Mouse (Mus musculus): ENCODE results near the gene Gm973.

Gene Gm973

DNA sequence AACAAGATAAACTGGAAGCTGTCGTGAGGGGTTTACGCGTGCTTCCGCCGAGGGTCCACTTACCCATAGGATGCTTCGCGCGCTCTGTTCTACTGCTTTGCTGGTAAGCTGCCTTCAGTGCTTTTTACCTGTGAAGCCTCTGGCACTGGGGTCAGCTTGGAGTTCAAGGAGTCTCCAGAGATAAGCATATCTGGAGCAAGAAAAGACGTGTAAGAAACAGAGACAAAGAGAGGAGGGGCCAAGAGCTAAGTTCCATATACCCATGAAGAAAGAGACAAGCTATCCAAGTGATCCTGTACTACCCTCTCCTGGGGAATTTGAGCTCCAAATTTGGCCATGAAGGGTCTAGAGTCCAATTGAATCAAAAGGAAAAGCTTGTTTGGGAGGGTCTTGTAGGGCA is 24.5 kb upstream of the Gm973 start:
- DNase-seq (ENCODE audit: extremely low read depth, insufficient read length, low spot score) = no peak

DNA sequence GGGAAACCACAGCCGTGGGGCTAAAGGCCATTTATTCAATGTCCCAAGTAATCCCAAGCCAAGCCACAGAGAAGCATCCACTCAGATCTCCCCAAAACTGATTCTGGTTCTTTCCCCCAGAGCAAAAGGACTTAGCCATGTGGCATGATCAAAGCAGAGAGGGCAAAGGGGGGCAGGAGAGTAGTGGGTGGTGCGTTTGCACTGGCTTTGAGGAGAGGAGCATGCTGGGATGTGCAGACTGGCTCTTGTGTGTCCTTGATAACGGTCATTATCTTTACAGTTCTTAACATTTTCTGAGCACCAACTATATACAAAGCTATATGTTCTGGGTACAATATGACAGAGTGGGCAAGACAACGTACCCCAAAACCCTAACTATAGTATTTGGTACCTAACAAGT is 23.6 kb upstream of the Gm973 start:
- no peak for DNase-seq (ENCODE audit: extremely low read depth, insufficient read length, low spot score)

DNA sequence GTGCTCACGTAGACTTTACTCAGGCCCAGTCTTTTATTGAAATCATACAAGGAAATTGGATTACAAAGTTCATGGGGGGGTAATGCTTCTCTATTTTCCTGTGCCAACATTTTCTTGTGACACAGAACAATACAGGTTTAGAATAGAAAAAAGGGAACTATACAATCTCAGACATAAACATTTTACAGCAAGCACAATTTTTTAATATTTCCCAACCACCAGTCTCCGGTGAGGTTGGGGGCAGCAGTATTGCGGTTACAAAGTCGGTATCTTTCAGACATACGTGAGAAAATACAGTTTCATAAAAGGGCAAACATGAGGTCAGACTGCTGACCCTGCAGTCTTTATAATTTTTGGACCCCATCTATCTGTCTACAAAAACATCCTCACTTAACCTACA is 20.1 kb upstream of the Gm973 start:
- DNase-seq (ENCODE audit: extremely low read depth, insufficient read length, low spot score) = no peak

DNA sequence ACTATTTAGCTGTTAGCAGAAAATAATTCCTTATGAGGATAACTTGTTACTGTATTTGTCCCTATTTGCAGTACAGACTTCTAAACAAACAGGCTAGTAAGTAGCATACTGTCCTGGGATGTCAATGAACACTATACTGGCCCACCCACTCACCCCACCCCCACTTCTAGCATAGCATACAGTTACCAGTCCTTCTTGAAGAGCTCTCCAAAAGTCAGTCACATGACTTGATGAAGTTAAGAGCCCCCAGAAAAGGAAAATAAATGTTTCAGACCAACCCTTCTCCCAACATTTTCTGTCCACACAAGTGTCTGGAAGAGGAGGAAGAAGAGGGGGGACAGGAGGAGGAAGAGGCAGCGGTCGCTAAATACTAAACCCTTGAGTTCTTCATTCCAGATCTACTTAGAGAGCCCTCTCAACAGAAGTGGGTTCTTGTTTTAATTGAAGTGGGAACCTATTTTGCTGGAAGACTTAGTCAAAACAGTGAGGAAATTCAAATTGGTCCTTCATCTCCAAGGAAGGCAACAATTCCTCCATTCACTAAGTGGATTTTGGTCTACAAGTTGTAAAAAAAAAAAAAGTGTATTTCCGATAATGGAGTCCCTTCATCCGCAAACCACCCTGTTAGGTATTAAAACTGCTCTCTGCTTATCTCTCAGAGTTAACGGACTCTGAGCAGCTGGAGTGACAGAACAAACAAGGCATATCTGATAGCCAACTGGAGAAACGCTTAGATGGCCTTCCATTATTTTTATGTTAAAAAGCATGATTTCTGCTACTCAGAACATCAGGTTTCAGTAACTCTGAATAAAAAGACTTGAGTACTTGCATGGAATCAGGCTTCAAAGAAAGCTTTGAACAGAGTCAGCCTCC is 18.1 kb upstream of the Gm973 start:
- no peak for DNase-seq (ENCODE audit: extremely low read depth, insufficient read length, low spot score)

DNA sequence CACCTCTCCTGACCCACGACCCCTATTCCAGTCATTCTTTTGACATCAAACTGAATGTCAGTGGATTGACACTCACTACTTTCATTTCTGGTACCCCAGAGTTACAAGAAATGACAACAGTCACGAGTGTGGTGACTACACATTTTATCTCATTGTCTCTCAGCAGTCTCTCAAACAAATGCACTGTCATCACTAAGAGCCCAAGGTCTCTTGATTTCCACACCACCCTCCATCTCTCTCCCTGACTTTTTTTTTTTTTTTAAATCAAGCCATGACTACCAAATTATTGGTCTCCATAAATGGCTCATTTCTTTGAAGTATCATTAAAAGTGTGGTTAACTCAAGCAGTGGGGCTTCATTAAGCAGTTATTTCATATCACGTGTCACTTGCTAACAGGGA is 16.7 kb upstream of the Gm973 start:
- DNase-seq (ENCODE audit: extremely low read depth, insufficient read length, low spot score) = no peak

DNA sequence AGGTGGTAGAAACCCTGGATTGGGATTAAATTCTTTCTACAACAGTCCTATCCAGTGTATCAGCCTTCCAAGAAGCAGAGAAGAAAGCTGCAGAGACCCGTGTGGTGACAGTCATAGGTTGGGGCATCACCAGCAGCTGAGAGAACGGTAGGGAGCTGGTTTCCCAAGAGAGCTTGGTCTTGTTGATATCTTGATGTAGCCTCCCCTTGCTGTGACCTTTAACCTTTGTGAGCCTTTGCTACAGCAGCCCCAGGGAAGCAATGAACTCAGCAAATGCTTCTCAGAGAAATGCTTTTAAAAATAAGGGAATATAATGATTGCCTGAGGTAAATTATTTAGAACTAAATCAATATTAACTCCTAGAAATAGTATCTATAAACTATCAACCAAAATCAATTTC is 13.7 kb upstream of the Gm973 start:
- no peak for DNase-seq (ENCODE audit: extremely low read depth, insufficient read length, low spot score)

DNA sequence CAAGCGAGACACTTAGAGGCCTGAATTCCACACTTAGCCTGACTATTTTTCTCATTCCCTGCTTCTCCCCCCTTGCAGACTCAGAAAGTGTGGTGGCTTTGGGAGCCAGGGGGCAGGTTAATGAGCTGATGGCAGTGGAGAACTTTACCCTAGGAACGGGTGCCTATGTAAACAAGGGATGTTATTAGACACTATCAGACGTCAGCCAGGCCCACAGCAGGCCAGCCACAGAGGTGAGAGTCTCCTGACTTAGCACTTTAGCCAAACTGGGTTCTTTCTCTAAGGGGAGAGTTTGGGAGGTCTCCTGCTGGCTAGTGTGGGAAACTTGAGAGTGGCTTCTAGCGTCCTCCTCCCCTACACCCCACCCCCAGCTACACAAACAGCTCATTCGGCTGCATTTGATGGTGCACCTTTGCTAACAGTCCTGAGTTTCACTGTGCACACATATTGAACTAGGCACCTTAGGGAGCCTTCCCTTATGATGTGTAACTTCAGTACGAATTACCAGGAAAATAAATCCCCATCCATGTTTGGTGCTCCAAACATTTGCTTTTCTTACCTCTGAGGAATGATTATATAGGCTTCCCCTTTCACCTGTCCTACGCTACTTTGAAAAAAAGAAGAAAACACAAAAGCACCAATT is 12.3 kb upstream of the Gm973 start:
- no peak for DNase-seq (ENCODE audit: extremely low read depth, insufficient read length, low spot score)

DNA sequence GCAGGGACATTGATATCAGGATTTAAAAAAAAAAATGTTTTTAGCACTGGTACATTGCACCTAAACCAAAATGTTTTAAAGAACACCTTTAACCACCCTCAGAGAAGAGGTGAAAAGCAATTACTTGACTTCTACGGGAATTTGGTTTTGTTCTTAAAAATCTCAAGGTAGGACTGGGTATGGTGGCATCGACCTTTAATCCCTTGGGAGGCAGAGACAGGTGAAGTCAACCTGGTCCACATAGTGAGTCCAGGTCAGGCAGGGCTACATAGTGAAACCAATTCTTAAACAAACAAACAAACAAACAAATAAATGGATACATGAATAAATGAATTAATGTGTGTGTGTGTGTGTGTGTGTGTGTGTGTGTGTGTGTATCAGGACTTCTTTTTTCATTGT is 11.8 kb upstream of the Gm973 start:
- DNase-seq (ENCODE audit: extremely low read depth, insufficient read length, low spot score) = no peak

DNA sequence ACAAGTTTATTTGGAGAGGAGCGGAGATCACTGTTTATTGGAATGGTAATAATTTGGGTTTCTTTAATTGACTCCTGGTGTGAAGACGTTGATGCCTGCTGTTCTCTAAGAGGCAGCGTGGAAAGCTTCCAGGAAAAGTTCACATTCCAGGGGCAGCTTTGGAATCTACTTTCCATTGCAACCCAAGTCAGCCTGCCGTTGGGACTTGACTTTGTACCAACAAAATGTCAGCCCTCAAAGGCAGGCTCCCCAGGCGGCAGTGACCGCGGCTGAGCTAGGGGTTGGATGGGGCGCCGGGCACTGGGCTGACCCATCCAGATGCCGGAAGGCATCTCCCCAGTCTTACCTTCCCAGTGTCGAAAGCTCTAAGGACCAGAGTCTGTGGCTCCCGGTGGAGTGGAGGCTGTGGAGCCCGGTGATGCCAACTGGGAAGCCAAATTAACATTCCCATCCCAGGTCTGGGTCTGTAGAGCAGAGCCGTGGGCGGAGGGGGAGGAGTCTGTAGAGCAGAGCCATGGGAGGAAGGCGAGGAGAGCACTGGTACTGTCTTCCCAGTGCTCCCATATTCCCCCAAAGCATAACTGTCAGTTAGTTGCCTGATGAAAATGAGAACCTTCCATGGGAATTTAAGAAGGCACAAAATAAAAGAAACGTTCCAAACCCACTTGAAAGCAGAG is 7.5 kb upstream of the Gm973 start:
- DNase-seq (ENCODE audit: extremely low read depth, insufficient read length, low spot score) = no peak

DNA sequence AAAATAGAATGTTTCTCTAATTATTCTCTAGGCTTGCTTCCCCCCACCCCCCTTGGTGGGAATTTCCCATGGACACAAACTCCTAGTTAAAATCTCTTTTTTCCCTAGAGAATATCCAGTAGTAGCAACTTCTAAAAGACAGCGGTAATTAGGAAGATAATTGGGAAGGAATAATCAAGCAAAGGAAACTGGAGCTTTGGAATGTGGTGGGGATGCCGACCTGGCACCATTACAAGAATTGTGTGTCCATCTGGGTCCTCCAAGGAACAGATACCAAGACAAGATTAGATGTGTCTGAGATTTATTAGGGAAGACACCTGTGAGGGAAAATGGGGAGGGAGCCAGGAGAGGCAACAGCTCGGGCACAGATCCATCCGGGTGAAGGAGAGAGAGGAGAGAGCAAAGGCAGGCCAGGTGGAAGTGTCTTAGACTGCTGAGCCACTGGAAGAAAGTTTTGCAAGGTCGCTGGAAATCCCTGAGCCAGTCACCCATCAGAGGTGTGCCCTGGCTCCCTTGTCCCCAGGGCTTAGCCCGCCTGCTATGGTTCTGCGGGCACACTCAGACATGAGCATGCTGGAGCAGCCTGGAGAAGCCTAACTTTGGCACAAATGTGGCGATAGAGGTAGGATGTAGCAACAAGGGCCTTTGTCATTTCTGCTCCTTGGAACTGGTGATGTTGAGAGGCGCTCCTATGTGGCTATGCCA is 4.3 kb upstream of the Gm973 start:
- no peak for DNase-seq (ENCODE audit: extremely low read depth, insufficient read length, low spot score)

DNA sequence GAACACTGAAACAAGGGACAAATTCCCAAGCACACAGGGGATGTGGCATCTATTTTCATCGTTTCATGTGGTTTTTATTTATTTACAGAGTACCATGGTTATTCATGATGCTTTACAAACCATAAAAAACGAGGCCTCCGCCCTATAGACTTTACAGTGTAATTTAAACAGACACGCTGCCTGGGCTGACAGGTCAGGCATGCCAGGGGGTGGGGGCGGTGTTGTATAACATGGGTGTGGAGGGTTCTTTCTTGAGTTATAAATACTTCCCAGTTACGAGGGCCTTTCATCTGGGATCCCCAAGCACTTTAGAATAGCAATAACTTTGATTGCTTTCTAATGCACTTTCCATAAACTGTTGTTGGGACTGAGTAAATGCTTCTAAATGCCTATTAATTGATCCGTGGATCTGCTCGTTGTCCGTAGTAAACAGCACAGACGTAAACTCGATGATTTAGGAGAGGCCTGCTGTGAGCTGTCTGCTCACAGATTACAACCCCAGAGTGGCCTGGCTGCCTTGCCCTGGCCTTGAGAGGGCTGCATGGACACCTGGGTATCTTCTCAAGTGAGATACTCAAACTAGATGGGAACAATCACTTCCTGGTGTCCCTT is 4.3 kb downstream of the Gm973 start:
- DNase-seq (ENCODE audit: extremely low read depth, insufficient read length, low spot score) = no peak

DNA sequence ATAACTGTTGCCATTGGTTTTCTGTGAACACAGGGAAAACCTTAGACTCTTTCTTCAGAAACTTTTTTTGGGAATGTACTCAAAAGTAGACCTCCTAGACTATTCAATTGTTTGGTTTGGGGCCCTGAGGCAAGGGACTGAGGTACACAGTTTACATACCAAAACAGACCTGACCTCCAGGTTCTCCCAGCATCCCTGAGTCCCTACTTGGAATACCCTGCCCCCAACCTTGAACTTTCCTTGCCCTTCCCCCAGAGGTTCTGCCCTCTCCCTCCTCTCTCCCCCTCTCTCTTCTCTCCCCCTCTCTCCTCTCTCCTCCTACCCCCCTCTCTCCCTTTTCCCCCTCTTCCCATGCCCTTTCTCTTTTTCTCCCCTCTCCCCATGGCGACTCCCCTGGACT is 6.4 kb downstream of the Gm973 start:
- DNase-seq (ENCODE audit: extremely low read depth, insufficient read length, low spot score) = no peak

DNA sequence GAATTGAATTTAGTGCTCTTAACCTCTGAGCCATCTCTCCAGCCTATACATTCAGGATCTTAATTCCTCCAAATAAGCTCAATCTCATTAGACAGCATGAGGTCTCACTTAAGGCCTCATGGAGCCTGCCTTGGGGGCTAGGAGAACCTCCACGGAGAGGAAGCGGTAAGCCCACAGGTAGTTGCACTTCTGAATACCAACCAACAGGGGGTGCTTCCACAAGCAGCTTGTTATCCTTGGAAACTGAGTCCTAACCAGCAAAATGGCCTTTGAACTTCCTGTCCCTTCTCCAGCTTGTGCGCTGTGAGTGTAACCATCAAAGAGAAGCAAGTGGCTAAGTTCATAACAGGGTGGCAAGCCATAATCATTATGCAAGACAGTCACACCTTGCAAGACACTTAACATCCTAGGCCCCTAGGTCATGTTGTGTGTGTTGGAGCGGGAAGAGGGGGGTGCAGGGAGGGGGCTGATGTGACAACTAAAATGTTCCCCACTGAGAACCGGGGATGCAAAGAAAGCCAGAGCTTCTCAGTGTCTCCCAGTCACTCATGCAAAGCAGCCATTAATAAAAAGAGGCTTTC is 7.4 kb downstream of the Gm973 start:
- no peak for DNase-seq (ENCODE audit: extremely low read depth, insufficient read length, low spot score)

DNA sequence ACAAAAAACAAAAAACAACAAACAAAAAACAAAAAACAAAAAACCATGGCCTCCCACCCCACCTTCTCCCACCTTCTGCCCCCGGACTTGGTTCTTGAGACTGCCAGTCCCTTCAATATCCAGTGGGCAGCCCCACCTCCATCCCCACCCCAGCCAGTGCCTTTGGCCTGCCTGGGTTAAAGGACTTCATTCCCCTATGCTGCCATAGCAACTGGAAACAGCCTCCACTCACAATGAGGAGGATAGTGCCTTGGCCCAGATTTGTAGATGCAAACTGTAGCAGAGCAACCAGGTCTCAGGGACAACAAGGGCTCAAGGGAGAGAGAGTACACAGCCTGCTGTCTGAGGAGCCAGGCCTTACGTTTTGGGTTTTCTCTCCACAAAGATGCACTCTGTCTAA is 8.0 kb downstream of the Gm973 start:
- no peak for DNase-seq (ENCODE audit: extremely low read depth, insufficient read length, low spot score)

DNA sequence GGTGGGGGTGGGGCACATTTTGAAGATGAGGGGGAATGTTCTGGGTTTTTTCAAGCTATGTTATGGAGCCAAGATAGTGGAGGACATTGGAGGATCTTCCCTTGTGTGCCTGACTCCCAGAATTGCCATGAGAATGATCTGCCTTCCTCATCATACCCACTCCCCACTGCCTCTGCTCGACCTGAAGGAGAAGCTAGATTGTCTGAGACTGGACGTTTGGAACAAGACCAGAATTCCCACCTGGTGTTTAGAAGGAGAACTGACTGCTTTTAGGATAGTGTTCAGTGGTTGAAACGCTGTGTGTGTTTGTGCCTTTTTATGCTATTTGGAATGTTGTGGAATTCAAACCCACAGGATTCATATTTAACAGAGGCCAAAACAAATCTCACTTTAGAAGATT is 8.7 kb downstream of the Gm973 start:
- no peak for DNase-seq (ENCODE audit: extremely low read depth, insufficient read length, low spot score)

DNA sequence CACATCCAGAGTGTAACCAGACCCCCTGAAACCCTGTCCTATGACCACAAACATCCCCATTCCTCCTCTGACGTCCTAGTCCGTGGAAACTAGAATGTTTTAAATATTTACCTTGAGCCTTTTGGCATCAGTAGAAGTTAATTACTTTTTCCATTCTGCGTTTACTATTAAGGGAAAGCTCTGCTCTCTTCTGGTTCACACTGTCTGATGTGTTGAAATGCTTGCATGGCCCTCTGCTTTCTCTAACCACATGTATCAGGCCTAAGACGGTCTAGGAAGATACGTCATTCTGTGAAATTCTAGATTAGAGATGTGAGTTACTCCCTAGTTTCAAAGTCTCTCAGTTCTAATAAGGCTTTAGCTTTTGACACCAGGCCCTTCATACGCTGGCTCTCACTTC is 11.2 kb downstream of the Gm973 start:
- DNase-seq (ENCODE audit: extremely low read depth, insufficient read length, low spot score) = no peak

DNA sequence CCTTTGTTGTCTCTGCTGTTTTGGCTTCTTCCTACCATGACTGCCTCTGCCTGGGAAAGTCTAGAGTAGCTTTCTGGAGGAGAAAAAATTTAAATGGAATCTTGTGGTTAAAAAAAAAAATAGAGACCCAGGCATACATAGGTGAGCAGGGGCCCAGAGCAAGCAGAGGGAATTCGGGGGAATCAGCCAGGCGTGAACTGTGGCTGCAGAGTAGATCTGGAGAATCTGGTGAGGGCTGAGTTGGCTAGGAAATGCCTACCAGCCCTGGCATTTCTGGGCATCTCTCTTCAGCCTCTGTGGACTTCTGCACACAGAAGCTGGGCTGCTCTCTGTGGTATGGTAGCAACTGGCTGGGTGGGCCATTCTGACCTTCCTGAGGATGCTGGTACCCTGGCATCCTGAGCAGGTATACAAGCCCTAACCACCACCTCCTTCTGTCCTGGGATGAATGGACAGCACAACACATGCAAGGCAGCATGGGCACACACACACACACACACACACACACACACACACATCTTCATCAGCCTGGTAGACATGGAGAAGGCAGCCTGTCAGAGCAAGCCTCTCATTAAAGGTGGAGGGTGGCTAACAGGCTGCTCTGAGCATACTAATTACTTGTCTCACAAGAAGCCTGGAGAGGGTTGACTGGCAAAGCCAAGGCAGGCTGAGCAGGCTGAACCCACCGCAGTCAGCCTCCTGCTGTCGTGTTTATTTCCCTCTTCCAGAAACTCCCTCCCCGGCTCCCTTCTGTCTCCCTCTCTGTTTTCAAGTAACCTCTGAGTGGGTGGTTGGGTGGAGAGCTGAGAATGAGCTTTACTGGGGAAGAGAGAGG is 19.1 kb downstream of the Gm973 start:
- DNase-seq (ENCODE audit: extremely low read depth, insufficient read length, low spot score) = no peak

DNA sequence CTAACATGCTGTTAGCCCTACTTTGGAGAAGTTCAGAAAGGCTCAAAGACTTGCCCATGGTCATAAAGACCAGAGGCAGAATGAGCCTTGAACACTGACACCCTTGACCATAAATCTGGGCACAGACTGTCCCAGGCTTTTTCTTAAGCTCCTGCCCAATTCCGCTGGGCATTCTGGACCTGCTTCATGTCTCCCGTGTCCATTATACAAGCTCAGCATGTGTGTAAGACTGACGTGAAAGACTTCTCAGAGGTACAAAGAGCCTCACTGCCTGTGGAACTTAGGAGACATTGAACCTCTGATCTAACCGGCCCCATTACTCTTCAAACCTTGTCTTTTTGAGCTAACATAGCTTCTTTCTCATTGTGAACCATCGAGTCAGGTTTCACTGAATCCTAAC is 22.3 kb downstream of the Gm973 start:
- DNase-seq (ENCODE audit: extremely low read depth, insufficient read length, low spot score) = no peak

DNA sequence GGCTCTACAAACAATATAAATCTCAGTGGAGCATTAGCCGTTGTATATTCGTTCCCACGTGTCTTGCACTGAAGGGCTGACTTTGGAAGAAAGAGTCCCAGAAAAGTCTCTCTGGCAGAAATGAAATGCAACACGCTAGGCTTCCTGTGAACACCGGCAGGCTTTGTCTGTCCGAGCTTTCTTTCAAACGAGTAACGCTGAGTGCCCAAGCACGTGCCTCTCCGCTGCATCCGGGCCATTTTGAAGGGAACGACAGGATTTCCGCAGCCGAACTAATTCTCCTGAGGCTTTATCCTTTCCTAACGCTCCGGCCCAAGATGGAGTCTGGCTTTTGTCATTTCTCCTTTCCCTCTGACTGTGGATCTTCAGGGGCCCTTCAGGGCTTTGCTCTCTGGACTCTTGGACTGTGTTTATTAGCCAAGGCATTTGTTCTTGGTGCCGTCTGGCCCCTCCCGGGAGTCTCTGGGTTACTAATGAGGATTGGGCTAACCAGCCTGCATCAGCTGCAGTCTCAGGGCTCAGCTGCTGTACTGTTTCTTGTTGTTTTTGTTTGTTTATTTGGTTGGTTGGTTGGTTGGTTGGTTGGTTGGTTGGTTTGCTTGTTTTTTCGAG is 24.6 kb downstream of the Gm973 start:
- no peak for DNase-seq (ENCODE audit: extremely low read depth, insufficient read length, low spot score)

Measured in 3134 (cell line).